Mouse (Mus musculus): Measurements from ENCODE around the gene Gtpbp4.

- TF ChIP-seq CTCF (IDR thresholded peaks at IDR 0.05; ENCODE audit: extremely low read depth, insufficient read depth, low read length) = no peak
- no peak for TF ChIP-seq POLR2A (IDR thresholded peaks at IDR 0.05; ENCODE audit: extremely low read depth, insufficient read depth, low read length)
Observed at GRCm38 (mm10) chr13:9043289-9044049, 47.6 kb upstream of the Gtpbp4 start.

All from cortical plate, adult 2 months (tissue).